Comparison of ENCODE assay signal across 34 mouse cellular contexts in genomic region chr5:135256166-135256565, GRCm38 (mm10). TPM values are rescaled to one million over a fixed set of nuclear protein-coding genes. Genes with fewer than 3 reads are reported as not detected.
"Had no signal": no experiment of that assay in that cellular context is flagged by ENCODE, and none has a peak within 500 bp of the region (broad histone marks: within the 10 kb centered on the region; RNA-seq: fewer than 3 reads in every experiment).

No protein-coding gene starts in this region.

- H3K9me3 ChIP-seq: limb, embryonic 10.5 days; limb, embryonic 15.5 days; lung, embryonic 15.5 days; midbrain, embryonic 13.5 days; midbrain, embryonic 15.5 days; neural tube, embryonic 12.5 days had no signal

- H3K9ac ChIP-seq: limb, embryonic 12.5 days; limb, embryonic 13.5 days; limb, embryonic 15.5 days; liver, embryonic 12.5 days; liver, embryonic 13.5 days; liver, embryonic 14.5 days; liver, embryonic 15.5 days; liver, postnatal 0 days; lung, embryonic 14.5 days; lung, embryonic 15.5 days; midbrain, embryonic 12.5 days; midbrain, embryonic 13.5 days; midbrain, embryonic 15.5 days; neural tube, embryonic 12.5 days had no signal

- H3K4me3 ChIP-seq: limb, embryonic 10.5 days; limb, embryonic 12.5 days; limb, embryonic 13.5 days; limb, embryonic 15.5 days; liver, embryonic 12.5 days; liver, embryonic 13.5 days; liver, embryonic 15.5 days; lung, embryonic 15.5 days; megakaryocyte, embryonic 14.5 days; midbrain, embryonic 10.5 days; midbrain, embryonic 12.5 days; midbrain, embryonic 13.5 days; midbrain, embryonic 15.5 days; myocyte; neural tube, embryonic 12.5 days had no signal

- ATAC-seq: liver, embryonic 12.5 days; liver, postnatal 0 days; lung, postnatal 0 days; midbrain, embryonic 13.5 days; midbrain, embryonic 15.5 days; midbrain, embryonic 16.5 days had no signal

- H3K27ac ChIP-seq: limb, embryonic 10.5 days; limb, embryonic 12.5 days; limb, embryonic 13.5 days; limb, embryonic 15.5 days; liver, embryonic 12.5 days; liver, embryonic 13.5 days; liver, embryonic 14.5 days; liver, embryonic 15.5 days; lung, embryonic 15.5 days; macrophage; midbrain, embryonic 12.5 days; midbrain, embryonic 13.5 days; midbrain, embryonic 15.5 days; neural tube, embryonic 12.5 days had no signal

- H3K4me2 ChIP-seq: limb, embryonic 12.5 days; limb, embryonic 13.5 days; limb, embryonic 15.5 days; liver, embryonic 11.5 days; liver, embryonic 12.5 days; liver, embryonic 13.5 days; liver, embryonic 15.5 days; lung, embryonic 14.5 days; lung, embryonic 15.5 days; midbrain, embryonic 11.5 days; midbrain, embryonic 12.5 days; midbrain, embryonic 13.5 days; midbrain, embryonic 15.5 days; neural tube, embryonic 12.5 days had no signal

- H3K27me3 ChIP-seq: limb, embryonic 13.5 days; limb, embryonic 15.5 days; lung, embryonic 15.5 days; midbrain, embryonic 13.5 days; midbrain, embryonic 15.5 days; neural tube, embryonic 12.5 days had no signal

- H3K36me3 ChIP-seq: limb, embryonic 10.5 days; limb, embryonic 12.5 days; limb, embryonic 13.5 days; limb, embryonic 15.5 days; liver, embryonic 12.5 days; liver, embryonic 13.5 days; liver, embryonic 15.5 days; lung, embryonic 15.5 days; midbrain, embryonic 10.5 days; midbrain, embryonic 12.5 days; midbrain, embryonic 15.5 days; neural tube, embryonic 12.5 days had no signal

- DNase-seq: left cerebral cortex, postnatal 4 days; liver; liver, embryonic 13.5 days; liver, postnatal 0 days; lung, adult 18-20 months; lung, adult 2 months; lung, embryonic 14.5 days; lung, postnatal 10 days; lung, postnatal 14 days; lung, postnatal 36 days; lung, postnatal 4 days; midbrain, embryonic 14.5 days had no signal

RNA-seq across cellular contexts. Expression of gene Fzd9, which starts 5.1 kb away (rescaled TPM):
- total RNA-seq: liver, adult 2 months; monocyte, adult 5-6 weeks had no signal
- polyA plus RNA-seq: macrophage had no signal
